Mouse (Mus musculus): Measurements from ENCODE around the gene Ap3b1.

GRCm38 (mm10) chr13:94506411-94506810, 147.7 kb downstream of the Ap3b1 start:
- TF ChIP-seq EP300 (IDR thresholded peaks at IDR 0.05; ENCODE audit: insufficient read depth, low read depth, low read length) (no peak), CTCF (IDR thresholded peaks at IDR 0.05) (no peak)

Data from heart, adult 2 months (tissue).